Mouse (Mus musculus): ENCODE measurements around the gene Ap4m1.

GRCm38 (mm10) chr5:138132425-138133064 lies 39.3 kb upstream of the Ap4m1 start:
- TF ChIP-seq CTCF (IDR thresholded peaks at IDR 0.05; ENCODE audit: control insufficient read depth, insufficient read depth, low read length) (no peak), POLR2A (IDR thresholded peaks at IDR 0.05; ENCODE audit: borderline replicate concordance, control insufficient read depth, low read depth, low read length) (no peak)

Measured in bone marrow, adult 2 months (tissue).